Mouse (Mus musculus): ENCODE results near the gene Btbd9.

- TF ChIP-seq CTCF (IDR thresholded peaks at IDR 0.05; ENCODE audit: borderline replicate concordance, insufficient read depth, low read length) (no peak), POLR2A (IDR thresholded peaks at IDR 0.05; ENCODE audit: low read depth, low read length) (no peak)
Measured at GRCm38 (mm10) chr17:30262440-30262839, 313.8 kb downstream of the Btbd9 start.
